Mouse (Mus musculus): ENCODE results near the gene Emilin1.

The Emilin1 gene

GRCm38 (mm10) chr5:30907413-30908059 lies 5.7 kb upstream of the Emilin1 start, which contains the start of gene Ost4:
Ost4 (minus strand) TSS chr5:30907788.
- peak; percentile 96 for DNase-seq (ENCODE audit: low read depth)

GRCm38 (mm10) chr5:30908426-30909299 lies 4.5 kb upstream of the Emilin1 start:
- no peak for DNase-seq (ENCODE audit: low read depth)

DNA sequence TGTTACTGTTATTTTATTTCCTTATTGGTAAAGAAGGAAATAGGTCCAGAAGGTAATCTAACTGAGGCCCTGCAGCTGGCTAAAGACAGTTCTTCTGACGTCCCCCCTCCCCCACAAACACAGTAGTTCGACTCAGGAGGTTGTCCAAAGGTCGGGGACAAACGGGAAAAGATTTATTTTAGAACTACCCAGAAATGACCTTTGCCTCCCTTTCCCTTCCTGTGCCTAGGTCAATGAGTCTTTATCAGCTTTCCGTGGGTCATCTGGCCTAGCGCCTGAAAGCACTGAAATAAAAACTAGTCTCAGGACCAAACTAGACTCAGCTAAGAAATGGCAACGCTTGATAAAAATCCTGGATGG lies 3.9 kb upstream of the Emilin1 start:
- no peak for DNase-seq (ENCODE audit: low read depth)

DNA sequence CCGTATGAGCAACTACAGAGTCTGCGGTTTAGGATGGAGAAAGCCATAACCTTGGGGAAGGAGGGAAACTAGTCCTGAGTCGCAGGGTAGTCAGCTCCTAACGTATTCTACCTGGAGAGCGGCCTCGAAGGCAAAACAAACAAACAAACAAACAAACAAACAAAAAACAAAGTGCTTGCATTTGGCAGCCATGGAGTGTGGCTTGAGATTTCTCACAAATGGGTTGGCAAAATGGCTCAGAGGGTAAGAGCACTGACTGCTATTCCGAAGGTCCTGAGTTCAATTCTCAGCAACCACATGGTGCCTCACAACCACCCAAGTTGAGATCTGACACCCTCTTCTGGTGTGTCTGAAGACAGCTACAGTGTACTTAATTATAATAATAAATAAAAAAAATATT lies 3.3 kb upstream of the Emilin1 start:
- no peak for DNase-seq (ENCODE audit: low read depth)

DNA sequence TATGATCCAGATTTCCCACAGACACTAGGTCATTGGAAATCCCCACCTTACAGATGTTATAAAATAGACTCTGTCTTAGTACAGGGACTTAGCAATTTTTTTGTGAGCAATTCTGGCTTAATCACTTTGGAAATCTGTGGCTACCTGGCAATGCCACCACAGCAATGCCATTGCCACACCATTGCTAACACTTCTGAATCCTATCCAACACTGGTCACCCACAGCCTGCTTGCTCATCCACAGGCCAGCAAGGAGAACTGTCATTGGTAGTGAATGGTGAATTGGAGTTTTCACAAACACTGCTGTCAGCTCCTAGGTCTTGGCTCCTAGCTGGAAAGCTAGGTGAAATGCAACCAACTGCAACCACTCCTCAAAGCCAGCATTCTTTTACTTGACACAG lies 2.7 kb upstream of the Emilin1 start:
- DNase-seq (ENCODE audit: low read depth) = peak; percentile 39

DNA sequence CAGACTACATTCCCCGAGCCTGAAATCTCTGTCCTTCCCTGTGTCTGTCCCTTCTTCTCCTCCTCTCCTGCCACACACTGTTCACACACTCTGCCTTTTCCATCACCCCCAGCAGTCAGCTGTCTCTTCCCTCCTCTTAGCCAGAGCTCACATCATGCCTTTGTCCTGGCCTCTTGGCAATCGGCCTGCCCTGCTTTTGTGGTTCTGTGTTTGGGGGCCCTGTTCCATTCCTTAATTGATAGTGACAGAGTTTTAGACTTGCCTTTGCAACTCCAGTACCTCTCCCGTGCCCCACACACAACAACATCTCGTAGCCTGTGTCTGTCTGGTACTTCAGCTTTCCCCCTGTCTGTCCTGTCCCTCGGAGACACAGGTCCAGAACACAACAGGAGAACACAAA lies 1.0 kb upstream of the Emilin1 start:
- DNase-seq (ENCODE audit: low read depth) = no peak

DNA sequence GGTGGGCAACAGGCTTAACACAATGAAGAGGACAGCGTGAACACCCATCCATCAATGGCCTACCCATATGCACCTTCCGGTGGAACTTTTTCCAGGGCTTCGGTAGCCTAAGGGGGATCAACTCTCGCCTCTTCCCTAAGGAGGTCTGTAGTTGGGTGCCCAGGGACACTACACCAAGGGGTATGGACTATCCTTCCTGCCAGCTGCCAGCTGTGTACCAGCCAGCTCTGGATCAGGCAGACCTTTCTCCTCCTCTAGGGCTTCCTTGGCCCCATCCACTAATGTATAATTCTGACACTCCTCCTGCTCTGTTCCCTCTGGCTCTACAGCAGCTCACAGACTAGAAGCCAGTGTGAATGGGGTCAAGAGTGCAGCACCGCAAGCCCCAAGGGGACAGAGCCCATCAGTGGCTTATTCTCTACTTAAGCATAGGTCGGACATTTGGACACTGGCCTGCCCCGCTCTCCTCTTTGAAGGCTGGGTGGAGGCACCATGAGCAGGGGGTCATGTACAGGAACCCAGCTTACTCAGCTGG lies 966 bp downstream of the Emilin1 start:
- DNase-seq (ENCODE audit: low read depth) = no peak

DNA sequence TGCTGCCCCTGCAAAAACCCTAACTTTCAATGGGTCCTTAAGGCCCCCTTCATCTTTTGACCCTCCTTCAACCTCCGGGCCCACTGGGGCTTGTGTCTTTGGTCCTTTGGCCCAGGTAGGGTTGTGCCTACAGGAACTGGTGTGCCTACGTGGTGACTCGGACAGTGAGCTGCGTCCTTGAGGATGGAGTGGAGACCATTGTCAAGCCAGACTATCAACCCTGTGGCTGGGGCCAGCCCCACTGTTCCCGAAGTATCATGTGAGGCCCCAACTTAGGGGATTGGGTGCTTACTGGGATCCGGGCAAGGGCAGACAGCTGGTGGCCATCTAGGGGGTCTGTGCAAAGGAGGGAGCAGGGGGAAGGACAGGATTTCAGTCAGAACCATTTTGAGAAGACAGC lies 1.6 kb downstream of the Emilin1 start:
- DNase-seq (ENCODE audit: low read depth) = no peak

DNA sequence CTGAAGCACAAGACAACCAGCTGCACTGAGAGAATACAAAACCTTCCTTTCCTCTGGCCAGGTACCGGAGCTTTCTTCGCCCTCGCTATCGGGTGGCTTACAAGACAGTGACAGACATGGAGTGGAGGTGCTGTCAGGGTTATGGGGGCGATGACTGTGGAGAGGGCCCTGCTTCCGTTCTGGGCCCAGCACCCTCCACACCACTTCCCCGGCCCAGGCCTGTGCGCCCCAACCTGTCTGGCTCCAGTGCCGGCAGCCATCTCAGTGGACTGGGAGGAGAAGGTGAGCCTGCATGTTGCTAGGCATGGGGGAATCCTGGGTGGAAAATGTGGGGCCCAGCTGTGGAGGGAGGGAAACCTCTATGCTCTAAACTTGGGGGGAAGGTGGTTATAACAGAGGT lies 2.3 kb downstream of the Emilin1 start:
- no peak for DNase-seq (ENCODE audit: low read depth)

DNA sequence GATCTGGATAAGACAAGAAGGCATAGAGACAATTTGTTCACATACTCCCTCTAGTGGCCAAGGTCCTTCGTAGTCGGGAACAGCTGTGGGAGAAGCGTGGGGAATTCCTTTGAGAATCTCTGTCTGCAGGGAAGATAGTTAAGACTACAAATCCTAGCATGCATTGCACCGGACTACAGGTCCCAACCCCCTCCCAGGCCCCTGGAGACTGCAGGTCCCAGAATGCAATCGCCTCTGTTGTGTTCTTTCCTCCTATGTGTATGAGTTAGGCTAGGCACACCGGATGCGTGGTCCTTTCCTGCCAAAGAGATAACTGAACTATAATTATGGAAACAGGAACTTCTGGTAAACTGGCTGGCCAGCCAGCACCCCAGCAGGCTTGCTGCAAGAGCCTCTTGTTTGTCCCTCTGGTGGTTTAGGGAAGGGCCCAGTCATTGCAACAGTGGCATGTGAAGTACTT lies 2.8 kb downstream of the Emilin1 start:
- DNase-seq (ENCODE audit: low read depth) = peak; percentile 97

DNA sequence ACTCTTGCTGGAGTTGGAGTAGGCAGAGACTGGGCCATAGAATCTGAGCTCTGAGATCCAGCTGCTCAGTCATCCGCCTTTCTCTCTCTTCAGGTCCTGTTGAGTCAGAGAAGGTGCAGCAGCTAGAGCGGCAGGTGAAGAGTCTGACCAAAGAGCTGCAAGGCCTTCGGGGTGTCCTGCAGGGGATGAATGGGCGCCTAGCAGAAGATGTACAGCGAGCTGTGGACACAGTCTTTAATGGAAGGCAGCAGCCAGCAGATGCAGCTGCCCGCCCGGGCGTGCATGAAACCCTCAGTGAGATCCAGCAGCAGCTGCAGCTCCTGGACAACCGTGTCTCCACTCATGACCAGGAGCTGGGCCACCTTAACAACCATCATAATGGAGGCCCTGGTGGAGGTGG lies 3.6 kb downstream of the Emilin1 start:
- DNase-seq (ENCODE audit: low read depth) = no peak

DNA sequence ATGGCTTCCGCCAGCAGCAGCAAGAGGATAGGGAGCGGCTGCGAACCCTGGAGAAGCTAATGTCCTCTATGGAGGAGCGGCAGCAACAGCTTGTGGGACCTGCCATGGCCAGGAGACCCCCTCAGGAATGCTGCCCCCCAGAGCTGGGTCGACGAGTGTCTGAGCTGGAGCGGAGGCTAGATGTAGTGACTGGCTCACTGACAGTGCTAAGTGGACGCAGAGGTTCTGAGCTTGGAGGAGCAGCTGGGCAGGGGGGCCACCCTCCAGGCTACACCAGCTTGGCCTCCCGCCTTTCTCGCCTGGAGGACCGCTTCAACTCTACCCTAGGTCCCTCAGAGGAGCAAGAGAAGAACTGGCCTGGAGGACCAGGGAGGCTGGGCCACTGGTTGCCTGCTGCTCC lies 4.1 kb downstream of the Emilin1 start:
- no peak for DNase-seq (ENCODE audit: low read depth)

- DNase-seq (ENCODE audit: low read depth) = no peak
These were observed 4.9 kb downstream of the Emilin1 start for GRCm38 (mm10) chr5:30917891-30918670.

GRCm38 (mm10) chr5:30918691-30919090 lies 5.5 kb downstream of the Emilin1 start:
- no peak for DNase-seq (ENCODE audit: low read depth)

GRCm38 (mm10) chr5:30919831-30920614 lies 6.8 kb downstream of the Emilin1 start:
- DNase-seq (ENCODE audit: low read depth) = no peak

- no peak for DNase-seq (ENCODE audit: low read depth)
These were observed 7.4 kb downstream of the Emilin1 start for GRCm38 (mm10) chr5:30920621-30921020.

DNA sequence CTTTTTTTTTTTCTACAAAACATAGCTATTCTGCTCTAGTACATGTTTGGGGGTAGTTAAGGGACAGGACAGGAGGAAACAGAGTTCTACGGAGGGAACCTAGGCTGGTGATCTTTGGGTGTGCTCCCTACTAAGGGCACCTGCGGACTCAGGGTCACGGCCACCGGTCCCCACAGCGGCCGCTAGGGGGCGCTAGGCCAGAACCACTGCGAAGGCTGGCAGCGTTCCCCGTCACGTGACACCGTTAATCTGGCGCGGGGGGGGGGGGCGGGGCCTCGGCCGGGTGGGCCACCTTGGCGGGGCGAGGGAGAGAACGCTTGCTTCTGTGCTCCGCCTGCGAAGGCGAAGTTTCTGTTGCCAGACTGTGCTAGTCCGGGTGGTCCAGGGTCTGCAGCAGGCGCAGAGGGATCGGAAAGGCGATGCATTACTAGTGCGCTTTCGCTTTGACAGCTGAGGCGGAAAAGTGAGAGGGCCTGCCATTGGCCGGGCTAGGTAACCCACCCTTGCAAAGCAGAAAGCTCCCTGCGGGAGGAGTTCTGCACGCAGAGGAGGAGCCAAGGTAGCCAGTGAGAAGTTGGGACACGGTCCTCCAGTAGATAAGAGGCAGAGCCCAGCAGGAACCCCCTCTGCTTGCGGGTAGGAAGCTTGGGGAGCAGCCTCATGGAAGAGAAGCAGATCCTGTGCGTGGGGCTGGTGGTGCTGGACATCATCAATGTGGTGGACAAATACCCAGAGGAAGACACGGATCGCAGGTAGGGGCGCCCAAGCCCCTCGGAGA lies 8.2 kb downstream of the Emilin1 start, which contains the start of gene Khk:
TSS of gene Khk (plus strand) at position 176 of the 778 bp plus-strand sequence.
- peak; percentile 96 for DNase-seq (ENCODE audit: low read depth)

DNA sequence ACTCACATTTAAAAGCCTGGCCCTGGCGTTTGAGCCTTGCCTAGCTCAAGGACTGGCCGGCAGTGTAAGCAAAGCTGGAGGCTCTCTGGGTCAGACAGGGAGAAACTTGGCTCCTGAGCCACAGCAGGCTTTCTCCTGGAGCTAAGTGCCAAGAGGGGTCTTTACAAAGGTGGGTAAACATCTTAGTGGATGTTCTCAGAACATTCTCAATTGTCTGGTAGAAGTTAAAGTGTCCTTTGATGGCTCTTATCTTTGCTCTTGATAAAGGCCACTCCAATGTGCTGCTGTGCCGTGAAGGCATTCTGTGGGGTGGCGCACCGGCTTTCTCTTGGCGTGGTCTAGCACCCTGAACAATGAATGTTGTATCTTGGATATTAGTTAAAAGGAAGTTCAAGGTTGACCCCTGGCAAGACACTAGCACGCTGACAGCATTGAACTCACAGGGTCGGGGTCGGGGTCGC lies 9.4 kb downstream of the Emilin1 start:
- DNase-seq (ENCODE audit: low read depth) = peak; percentile 32

GRCm38 (mm10) chr5:30923119-30923518 lies 9.9 kb downstream of the Emilin1 start:
- no peak for DNase-seq (ENCODE audit: low read depth)

DNA sequence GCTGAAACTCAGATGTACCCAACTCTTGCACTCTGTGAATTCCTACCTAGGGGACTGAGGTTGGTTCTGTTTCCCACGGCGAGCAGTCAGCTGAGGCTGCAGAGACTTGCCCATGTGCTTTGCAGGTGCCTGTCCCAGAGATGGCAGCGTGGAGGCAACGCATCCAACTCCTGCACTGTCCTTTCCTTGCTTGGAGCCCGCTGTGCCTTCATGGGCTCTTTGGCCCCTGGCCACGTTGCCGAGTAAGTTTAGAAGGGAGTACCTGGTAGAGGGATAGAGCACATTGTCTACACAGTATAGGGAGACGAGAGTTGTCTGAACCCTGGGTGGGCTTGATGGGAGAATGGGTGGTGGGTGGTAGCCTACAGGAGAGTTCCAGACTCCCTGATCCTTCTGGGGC lies 11.4 kb downstream of the Emilin1 start:
- no peak for DNase-seq (ENCODE audit: low read depth)

- no peak for DNase-seq (ENCODE audit: low read depth)
These were observed 12.0 kb downstream of the Emilin1 start for GRCm38 (mm10) chr5:30925217-30925616.

Data from 416B (cell line).